Mouse (Mus musculus): ENCODE data around the gene Ccsap.

The Ccsap gene

DNA sequence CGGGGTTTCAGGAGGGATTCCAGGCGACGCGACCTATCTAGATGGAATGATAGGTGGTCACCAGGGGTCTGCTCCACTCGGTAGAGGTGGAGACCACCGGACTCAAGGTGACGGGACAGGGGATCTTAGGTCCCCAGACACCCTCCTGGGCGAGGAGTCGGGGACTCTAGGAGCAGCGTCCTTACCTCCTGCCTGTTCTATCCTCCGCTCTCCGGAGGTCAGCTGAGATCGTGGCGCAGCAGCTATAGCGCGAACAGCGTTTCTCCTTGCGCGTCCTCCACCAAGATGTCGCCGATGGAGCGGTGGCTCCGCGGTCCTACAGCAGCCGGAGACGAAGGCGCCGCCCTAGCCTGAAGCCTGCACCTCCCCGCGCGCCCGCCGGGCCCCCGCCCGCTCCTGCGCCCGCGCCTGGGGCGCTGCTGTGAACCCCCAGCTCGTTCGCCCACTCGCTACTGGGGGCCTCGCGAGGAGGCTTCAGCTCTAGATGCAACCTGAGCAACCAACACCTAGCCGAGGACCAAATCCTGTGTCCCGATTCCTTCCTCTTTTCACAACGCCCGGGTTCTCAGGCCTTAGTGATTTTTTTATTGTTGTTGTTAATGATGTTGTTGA, at the start of gene Ccsap:
Ccsap (minus strand) TSS at position 562 of the 612 bp plus-strand sequence.
- no peak for DNase-seq (ENCODE audit: low spot score)

DNA sequence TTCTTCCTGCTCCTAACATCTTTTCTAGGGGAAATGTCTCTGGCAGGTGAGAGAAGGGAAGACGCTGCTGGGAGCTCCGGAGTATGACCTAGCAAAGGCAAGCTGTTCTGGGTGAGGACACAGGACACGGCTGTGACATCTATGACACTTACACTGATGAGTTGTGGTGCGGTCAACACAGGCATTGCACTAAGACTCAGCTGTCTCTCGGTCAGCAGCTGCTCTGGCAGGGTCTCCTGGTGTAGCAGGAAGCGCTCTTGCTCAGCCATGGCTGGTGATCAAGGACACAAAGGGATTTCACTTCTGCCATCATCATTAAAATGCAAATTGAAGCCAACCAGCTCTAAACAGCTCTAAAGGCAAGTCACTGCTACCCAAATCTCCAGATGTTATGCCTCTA, 47.6 kb upstream of the Ccsap start:
- DNase-seq (ENCODE audit: low spot score): no peak

DNA sequence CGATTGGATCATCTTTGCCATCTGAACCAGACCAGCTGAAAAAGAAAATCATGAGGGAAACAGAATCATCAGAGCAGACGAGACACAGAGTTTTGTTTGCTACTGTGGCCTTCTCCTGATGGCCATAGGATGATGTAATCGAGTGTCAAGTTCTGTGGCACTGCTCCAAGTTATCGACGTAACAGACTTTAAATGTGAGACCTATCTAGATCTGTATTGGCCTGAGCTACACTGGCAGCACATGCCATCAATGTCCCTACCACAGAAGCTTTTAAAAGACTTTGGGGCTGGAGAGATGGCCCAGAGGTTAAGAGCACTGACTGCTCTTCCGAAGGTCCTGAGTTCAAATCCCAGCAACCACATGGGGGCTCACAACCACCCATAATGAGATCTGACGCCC, 42.6 kb upstream of the Ccsap start:
- no peak for DNase-seq (ENCODE audit: low spot score)

DNA sequence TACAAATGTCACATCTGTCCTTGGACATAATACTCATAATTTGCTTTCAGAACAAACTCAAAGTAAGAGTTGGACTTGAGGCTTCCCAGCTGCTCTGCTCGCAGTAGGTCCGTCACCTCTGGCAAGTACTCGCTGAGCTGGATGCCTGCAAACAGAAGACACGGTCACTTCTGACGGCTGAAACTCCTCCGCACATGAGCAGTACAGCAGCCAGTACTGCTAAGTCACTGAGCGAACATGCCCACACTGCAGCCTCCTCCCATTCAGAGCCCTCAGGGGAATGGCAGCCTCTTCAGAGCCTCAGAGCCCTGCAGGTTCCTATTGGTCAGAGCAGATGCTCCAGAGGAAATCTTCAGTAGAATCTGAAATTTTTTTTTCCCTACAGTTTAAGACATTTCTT, 39.4 kb upstream of the Ccsap start:
- DNase-seq (ENCODE audit: low spot score): no peak

DNA sequence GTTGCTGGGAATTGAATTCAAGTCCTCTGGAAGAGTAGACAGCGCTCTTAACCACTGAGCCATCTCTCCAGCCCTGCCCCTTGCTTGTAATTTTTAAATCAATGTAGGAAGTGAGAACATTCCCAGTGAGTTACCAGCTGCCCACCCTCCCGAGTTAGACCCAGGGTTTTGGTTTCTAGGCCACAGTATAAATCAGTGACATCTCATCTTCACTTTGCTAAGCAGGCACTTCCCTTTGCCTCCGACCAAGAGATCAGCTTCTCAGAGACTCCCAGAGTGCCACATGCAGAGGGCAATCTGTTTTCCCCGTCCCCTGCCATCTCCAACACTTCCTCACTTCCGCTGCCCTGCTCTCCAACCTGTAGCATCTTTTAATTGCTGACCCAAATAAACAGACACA, 38.6 kb upstream of the Ccsap start:
- DNase-seq (ENCODE audit: low spot score): no peak

DNA sequence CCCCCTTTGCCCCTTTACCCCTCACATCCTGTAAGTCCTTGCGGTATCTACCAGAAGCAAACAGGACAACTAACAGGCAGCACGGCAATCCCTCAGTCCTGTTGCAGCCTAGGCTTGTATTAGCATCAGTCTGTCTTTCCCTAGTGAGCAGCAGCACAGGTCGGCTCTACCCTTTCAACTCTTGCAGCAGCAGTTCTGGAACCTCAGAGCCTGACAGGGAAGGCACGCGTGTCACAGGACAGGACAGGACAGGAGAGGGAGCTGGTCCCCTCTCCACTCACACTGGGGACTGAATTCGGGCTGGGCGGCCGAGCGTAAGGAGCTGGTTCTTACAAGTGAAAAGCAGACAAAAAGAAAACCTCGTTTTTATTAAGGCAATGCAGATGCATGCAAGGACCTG, 36.8 kb upstream of the Ccsap start:
- DNase-seq (ENCODE audit: low spot score): no peak

DNA sequence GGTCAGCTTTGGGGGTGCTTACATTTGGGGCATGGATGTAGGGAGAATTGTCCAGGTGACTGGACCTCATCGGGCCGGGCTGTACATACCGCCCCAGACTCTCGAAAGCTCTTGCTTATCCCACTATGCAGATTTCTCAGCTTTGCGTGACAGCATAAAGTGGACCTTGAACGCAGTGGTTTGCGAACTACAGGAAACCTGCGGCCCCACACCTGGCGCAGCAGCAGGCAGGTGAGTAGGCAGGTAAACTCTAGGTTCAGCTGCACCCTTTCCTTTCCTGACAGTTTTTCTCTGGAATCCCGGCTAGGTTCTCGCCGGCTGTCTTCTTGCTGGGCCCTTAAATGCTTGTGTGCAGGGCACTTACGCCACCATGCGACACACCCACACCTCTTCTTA, 36.4 kb upstream of the Ccsap start:
- DNase-seq (ENCODE audit: low spot score): no peak

DNA sequence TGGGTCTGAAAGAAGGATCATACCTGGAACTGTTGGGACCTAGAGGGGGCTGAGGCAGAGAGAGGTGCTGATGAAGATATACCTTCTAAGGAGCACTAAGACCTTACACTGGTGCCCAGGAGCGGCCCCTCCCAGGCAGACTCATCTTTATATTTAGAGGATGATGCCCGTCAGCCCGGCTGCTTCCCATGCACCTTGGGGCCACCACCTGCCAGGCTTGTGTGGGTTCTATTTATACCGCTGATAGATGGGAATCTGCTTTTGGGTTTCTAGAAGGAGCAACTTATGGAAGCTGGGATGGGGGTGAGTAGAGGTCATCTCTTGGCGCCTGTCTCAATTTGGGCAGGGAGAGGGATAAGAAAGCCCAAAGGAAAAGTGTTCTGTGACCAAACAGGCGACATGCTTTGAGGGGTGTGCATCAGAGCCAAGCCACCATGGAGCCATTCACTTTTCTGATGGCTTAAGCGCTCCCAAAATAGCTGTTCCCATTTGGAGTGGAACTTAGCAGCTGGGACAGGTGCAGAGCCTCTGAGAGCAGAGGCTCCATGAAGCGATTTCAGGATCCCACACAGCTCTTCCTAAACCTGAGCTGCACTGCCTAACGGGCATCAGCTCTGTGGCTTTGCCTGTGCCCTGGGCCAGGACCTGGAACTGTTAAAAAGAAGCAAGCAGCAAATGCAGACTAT, 35.8 kb upstream of the Ccsap start:
- DNase-seq (ENCODE audit: low spot score): no peak

DNA sequence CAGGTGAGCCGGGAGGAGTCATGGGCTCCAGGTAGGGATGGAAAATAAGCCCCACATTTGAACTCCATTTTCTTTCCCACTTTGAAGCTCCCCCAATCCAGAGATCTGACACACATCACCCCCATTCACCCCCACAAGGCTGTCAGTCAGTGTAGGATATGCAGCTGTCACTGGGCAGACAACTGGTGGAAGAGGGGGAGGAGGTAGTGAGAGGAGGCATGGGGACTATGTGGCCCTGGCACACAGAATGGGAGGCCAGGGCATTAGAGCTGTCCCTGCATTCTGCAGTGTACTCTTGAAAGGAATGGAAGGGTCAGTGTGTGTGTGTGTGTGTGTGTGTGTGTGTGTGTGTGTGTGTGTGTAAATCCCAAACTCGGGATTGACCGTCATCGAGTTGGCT, 35.2 kb upstream of the Ccsap start:
- DNase-seq (ENCODE audit: low spot score): no peak

DNA sequence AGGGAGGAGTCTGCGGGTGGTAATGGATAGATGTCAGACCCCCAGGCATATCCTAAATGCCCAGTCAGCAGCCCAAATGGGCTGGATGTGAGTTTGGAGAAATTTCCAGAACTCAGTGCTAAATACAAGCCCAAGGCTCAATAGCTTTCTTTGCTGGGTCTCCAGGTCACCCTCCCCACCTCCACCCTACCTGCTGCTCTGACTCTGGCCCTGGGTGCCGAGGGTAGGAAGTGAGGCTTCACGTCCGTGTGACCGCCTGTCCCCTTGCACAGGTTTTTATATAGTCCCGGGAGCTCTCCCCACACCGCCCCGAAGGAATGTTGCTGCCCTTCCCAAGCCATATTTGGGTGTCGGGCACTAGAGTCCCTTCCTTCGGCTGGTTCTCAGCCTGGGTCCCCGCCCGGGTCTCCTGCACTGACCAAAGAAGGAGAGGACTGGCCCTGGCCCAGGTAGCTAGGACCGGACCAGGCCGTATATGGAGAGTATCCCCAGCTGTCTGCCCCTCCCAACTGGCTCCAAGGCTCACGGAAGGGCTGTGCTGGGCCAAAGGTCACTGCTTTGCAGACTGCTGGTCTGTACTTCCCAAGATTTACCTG, 34.6 kb upstream of the Ccsap start, which contains the start of gene Acta1:
Acta1 (minus strand) TSS at position 250 of the 596 bp plus-strand sequence.
- no peak for DNase-seq (ENCODE audit: low spot score)

DNA sequence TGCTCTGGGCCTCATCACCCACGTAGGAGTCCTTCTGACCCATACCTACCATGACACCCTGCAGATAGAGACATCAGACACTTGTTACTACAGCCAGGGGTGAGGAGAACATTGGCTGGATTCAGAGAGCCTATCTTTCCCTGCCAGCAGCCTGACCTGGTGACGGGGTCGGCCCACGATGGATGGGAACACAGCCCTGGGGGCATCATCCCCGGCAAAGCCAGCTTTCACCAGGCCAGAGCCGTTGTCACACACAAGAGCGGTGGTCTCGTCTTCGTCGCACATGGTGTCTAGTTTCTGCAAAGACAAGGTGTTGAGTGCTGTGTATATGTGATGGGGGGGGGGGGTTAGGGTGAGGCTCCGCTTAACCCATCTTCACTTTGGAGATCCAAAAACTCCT, 33.4 kb upstream of the Ccsap start:
- no peak for DNase-seq (ENCODE audit: low spot score)

DNA sequence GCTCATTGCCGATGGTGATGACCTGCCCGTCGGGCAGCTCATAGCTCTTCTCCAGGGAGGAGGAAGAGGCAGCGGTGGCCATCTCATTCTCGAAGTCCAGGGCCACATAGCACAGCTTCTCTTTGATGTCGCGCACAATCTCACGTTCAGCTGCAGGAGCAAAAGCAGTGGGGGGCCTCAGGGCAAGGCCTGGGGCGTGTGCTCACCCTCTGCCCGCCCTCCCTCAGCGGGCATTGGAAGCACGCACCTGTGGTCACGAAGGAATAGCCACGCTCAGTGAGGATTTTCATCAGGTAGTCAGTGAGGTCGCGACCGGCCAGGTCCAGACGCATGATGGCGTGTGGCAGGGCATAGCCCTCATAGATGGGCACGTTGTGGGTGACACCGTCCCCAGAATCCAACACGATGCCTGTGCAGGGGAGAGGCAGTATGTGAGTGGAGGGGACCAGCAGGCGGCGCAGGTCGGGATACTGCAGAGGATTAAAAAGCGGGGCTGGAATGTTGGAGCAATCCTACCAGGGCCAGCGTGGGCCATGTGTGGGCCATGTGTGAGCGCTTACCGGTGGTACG, 32.7 kb upstream of the Ccsap start:
- DNase-seq (ENCODE audit: low spot score): no peak

DNA sequence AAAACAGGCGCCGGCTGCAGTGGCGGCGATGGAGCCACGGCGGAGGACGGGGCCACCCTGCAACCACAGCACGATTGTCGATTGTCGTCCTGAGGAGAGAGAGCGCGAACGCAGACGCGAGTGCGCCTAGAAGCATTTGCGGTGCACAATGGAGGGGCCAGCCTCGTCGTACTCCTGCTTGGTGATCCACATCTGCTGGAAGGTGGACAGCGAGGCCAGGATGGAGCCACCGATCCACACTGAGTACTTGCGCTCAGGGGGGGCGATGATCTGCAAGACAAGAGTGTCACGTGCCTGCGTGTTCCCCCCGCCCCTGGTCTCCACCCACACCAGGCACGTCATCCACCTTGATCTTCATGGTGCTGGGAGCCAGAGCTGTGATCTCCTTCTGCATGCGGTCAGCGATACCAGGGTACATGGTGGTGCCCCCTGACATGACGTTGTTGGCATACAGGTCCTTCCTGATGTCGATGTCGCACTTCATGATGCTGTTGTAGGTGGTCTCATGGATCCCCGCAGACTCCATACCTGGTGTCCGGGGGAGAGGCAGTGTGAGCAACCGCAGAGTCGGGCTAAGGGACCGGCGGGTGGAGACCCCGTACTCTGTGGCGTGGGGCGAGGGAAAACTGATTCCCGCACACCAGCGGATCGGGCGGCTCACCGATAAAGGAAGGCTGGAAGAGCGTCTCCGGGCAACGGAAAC, 32.0 kb upstream of the Ccsap start:
- no peak for DNase-seq (ENCODE audit: low spot score)

DNA sequence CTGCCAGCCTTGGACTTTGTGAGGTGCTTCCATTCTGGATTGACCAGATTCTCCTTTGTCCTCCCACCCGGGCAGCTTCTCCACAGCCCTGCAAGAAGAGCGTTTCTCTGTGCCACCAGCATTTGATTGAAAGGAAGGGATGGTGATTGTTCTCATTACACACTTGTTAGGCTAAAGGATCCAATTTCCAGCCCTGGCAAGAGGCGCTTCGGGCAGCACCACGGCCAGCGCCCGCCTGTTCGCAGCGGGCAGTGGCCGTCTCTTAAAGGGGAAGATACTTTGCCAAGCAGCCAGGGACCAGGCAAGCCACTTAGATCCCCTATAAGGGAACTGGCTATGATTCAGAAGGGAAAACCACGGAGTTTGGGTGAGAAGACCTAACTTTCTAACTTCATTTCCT, 31.3 kb upstream of the Ccsap start:
- no peak for DNase-seq (ENCODE audit: low spot score)

DNA sequence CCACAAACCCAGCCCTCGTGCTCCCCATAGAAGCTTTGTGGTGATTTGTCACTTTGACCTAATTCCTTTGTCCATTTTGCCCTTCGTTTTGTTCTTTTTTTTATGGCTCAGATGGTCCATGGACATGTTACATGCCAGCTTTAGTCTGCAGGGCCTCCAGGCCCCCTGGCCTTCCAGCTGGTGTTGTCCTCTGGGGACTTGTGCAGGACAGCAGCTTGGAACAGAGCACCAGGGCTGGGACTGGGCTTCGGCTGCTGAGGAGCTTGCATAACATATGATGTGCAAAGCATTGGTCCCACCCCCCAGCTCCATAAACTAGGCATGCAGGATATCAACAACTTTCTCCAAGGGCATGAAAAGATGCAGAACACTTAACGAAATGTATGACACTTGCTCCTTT, 29.8 kb upstream of the Ccsap start:
- DNase-seq (ENCODE audit: low spot score): no peak

DNA sequence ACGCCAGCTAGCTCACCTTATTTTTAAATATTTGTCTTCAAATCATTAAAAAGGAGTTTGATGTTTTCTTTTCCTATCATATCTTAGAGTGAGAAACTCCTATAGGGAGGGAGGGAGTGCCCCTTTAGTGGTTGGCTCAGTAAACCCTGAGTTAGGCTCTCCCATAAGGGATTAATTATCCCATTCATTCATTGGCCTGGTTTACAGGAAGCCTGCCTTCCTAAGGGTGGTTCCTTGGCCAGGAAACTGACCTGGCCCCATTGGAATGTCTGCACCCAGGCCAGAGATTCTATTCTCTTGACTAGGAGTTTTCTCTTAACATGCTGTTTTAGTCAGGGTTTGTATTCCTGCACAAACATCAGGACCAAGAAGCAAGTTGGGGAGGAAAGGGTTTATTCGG, 27.9 kb upstream of the Ccsap start:
- DNase-seq (ENCODE audit: low spot score): no peak

DNA sequence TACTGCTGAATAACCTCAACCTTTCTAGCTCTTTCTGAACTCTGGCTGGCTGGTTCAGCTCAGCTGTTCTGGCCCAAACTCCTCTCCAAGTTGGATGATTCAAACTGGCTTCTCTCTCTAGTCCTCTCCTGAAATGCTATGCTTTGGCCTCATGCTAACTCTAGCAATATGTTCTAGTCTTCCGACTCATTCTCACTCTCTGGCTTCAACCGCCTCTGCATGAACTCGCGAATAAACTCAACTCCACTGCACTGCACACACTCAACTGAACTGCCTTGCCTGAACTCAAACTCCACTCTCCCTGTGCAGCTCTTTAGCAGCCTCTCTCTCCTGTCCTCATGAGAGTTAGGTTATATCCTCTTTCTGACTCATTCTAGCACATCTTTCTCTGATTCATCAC, 27.2 kb upstream of the Ccsap start:
- no peak for DNase-seq (ENCODE audit: low spot score)

DNA sequence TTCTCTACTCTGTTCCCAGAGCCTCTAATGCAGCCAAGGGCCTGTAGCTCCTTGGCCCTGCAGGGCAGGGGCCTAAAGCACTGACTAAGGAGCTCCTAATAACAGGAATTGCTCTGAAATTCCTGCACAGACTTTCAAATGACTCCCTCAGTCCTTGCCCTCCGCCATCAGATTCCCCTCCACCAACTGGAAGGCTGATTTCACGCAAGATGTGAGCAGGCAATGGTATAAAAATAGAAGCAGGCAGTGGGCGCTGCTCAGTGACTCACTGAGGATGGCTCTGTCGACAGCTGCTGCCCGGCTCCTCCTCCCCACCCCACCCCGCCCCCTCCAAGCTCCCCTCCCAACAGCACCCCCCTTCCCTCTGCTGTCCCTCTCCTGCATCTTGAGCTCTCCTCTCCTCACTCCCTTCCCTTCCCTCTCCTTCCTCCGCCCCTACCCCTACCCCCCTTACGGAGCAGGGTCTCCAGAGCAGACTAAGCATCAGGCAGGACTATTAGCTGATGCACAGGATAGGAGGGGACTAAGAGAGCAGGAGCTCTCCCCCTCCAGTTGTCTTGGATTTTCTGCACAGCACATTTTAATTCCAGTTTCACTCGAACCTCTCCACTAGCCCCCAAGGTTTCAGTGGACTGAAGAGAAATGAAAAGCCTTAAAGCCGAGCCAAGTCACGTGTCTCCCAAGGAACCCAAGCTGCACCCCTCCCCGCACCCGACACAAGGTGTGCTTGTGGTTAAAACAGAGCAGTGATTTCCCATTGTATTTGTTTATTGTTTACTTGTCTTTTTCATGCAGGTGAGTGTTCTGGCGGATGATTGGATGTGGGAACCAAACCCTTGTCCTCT, 24.9 kb upstream of the Ccsap start:
- peak; percentile 51 for DNase-seq (ENCODE audit: low spot score)

DNA sequence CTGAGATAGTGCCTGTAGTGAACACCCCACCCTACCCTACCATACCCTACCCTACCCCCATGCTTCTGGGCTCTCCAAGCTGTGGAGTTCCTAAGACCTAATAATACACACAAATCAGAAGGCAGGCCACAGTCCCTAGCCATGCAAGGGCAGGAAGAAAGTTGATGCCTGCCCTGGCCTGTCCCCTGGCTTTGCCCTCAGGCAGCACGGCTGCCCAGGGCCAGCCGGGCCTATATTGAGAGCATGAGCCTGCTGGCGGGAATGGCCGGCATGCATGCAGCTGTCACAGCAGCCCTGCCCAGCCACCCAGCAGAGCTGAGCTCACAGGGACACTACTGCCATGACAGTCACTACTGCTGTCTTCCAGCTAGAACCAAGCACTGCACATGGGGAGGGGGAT, 23.1 kb upstream of the Ccsap start:
- DNase-seq (ENCODE audit: low spot score): no peak

DNA sequence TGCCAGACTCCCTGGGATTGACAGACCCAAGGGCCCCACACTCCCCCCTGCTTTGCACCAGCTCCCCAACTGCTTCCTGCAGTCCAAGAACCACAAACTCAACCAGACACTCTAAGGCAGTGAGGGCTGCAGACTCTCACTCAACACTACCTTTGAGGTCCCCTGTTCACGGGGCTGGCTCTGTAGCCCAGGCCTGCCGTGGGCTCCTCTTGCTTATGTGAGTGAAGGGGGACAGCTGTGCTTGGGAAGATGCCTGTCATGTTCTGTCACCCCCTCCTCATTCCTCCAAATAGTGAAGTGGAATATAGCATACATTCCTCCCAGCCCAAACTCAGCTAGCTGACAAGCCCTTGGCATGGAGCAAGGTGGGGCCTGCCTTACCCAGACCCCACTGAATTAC, 22.4 kb upstream of the Ccsap start:
- DNase-seq (ENCODE audit: low spot score): no peak

DNA sequence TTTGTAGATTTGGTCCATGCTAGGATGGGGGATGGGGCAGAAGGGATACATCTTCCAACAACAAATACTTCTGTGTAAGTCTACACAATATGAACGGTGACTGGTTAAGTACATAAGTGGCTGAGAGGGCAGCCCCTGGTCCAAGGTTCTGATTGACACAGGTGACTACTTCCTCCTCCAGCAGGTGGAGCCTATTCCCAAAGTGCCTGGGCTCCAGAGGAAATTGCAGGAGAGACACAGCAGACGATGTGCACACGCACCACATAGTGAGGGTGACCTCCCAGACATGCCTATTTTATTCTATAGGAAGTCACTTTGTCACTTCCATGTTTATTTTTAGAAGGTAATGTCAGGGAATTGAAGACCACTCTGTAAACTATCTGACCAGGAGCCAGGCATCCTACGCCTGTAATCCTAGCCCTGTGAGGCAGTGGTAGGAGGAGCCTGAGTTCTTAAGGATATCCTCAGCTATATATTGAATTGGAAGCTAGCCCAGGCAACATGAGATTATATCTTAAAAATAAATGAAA, 20.9 kb upstream of the Ccsap start:
- DNase-seq (ENCODE audit: low spot score): no peak

DNA sequence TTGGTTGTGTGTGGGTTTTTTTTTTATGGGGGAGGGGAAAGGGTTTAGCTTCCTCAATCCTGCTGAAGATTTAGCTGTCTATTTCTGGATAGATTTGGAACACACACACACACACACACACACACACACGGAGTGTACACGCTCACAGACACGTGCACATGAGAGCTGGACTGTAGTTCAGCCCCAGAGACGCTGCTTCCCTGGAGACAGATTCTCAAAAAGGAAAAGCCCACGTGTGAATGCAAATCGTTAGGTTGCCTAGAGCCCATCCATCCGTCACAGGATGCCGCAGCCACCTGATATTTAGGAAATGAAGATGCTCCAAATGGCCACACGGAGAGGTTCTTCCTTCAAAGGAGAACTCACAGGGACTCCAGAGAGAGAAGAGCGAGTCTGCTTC, 20.3 kb upstream of the Ccsap start:
- DNase-seq (ENCODE audit: low spot score): no peak

All from layer of hippocampus, adult 9-10 months (tissue).